ENCODE assay signal across 8 mouse cellular contexts in genomic region chr12:31973473-31974172, GRCm38 (mm10). TPM values are rescaled to one million over a fixed set of nuclear protein-coding genes. Genes with fewer than 3 reads are reported as not detected.
DNase-seq lines count a peak whose midpoint lies in the region; ATAC-seq and TF ChIP-seq lines count a peak whose summit lies in the region.

No protein-coding gene starts in this region.

- H3K27me3 ChIP-seq in CH12.LX (replicated peaks), result no peaks in the 10 kb centered on the region
- no peaks in the 10 kb centered on the region for H3K27me3 ChIP-seq in embryonic facial prominence, embryonic 12.5 days
- no peaks in the 10 kb centered on the region for H3K27me3 ChIP-seq in heart, embryonic 14.5 days (ENCODE audit: control insufficient read depth, insufficient read depth, low read length)

- DNase-seq in CH12.LX (ENCODE audit: extremely low read depth), result peak; percentile 58
- DNase-seq in adrenal gland, adult 18-20 months (ENCODE audit: low spot score in 2 of 2), result peak; percentile 72 to 76
- DNase-seq in kidney, postnatal 14 days, result peak; percentile 79
- DNase-seq in lung, postnatal 4 days, result peak; percentile 29 to 60
- DNase-seq in spleen, postnatal 4 days (ENCODE audit: low spot score in 2 of 2), result peak; percentile 91 to 94
- no peak for DNase-seq in urinary bladder, adult 2 months (ENCODE audit: low spot score)

- H3K9me3 ChIP-seq in CH12.LX (replicated peaks; ENCODE audit: low read length), result no peaks in the 10 kb centered on the region
- no peaks in the 10 kb centered on the region for H3K9me3 ChIP-seq in embryonic facial prominence, embryonic 12.5 days
- no peaks in the 10 kb centered on the region for H3K9me3 ChIP-seq in heart, embryonic 14.5 days (ENCODE audit: control insufficient read depth, low read length)

- 60% methylated on average over 13 of the region's 13 CpGs for WGBS in embryonic facial prominence, embryonic 12.5 days
- WGBS in heart, embryonic 14.5 days, result 29% methylated on average over 13 of the region's 13 CpGs

- dilution Hi-C loops in CH12.LX (cut with MboI; ENCODE audit: extremely low pct_ligation_motif_present, extremely low pct_unique_long_range_greater_than_20kb, low sequenced_read_pairs), result no loop called here

- peak; percentile 75 for ATAC-seq in embryonic facial prominence, embryonic 12.5 days (ENCODE audit: insufficient number of reproducible peaks, insufficient read depth, low FRiP score, low TSS enrichment)
- ATAC-seq in heart, embryonic 14.5 days (ENCODE audit: insufficient number of reproducible peaks, insufficient read depth, low FRiP score, low read depth), result peak; percentile 94

- H3K4me1 ChIP-seq in CH12.LX (ENCODE audit: control insufficient read depth in 1 of 2, insufficient read depth in 2 of 2), result peaks cover 6 to 19% of the 10 kb centered on the region in 2 experiments; a peak in 3 of 4 replicates
- H3K4me1 ChIP-seq in embryonic facial prominence, embryonic 12.5 days, result no peaks in the 10 kb centered on the region
- peaks cover 6 to 18% of the 10 kb centered on the region in 2 experiments for H3K4me1 ChIP-seq in heart, embryonic 14.5 days (ENCODE audit: control insufficient read depth in 2 of 2, insufficient read depth in 2 of 2, low read length in 2 of 2)

- in situ Hi-C loops in CH12.LX (cut with MboI; ENCODE audit: low pct_ligation_motif_present, low pct_unique_long_range_greater_than_20kb, low sequenced_read_pairs), result loop anchor here (5.0 kb wide), 2 partner anchors 174 to 274 kb away; no protein-coding TSS in a partner anchor

- no peak for TF ChIP-seq POLR2A in CH12.LX (IDR thresholded peaks at IDR 0.05; ENCODE audit: low read depth, low read length)

- H3K79me2 ChIP-seq in CH12.LX (replicated peaks; ENCODE audit: control insufficient read depth, extremely low read depth, insufficient read depth, poor library complexity, severe bottlenecking), result no peaks in the 10 kb centered on the region

- H3K9ac ChIP-seq in CH12.LX (ENCODE audit: insufficient read depth, low read depth), result no peak overlapping the region
- H3K9ac ChIP-seq in embryonic facial prominence, embryonic 12.5 days, result no peak overlapping the region
- H3K9ac ChIP-seq in heart, embryonic 14.5 days (ENCODE audit: low read length), result no peak overlapping the region

- H3K27ac ChIP-seq in CH12.LX (ENCODE audit: insufficient read depth, low read depth), result no peak overlapping the region
- H3K27ac ChIP-seq in embryonic facial prominence, embryonic 12.5 days, result no peak overlapping the region
- peak overlapping the region in 1 of 2 experiments; percentile 55; a peak in 2 of 4 replicates for H3K27ac ChIP-seq in heart, embryonic 14.5 days (replicated peaks in 1 of 2; ENCODE audit: control insufficient read depth in 1 of 2, insufficient read depth in 1 of 2, low read depth in 2 of 2, low read length in 2 of 2)

- no peak for TF ChIP-seq CTCF in CH12.LX (conservative IDR thresholded peaks at IDR 0.05 in 1 of 2, IDR thresholded peaks at IDR 0.05 in 1 of 2; ENCODE audit: low read depth in 2 of 2, low read length in 2 of 2)

- TF ChIP-seq EP300 in CH12.LX (IDR thresholded peaks at IDR 0.05; ENCODE audit: low read length), result no peak; the same call in 1 of the 2 replicates

- H3K4me2 ChIP-seq in CH12.LX (ENCODE audit: insufficient read depth, low read depth, poor library complexity, severe bottlenecking), result no peak overlapping the region
- no peak overlapping the region for H3K4me2 ChIP-seq in embryonic facial prominence, embryonic 12.5 days (replicated peaks)
- H3K4me2 ChIP-seq in heart, embryonic 14.5 days (ENCODE audit: low read length), result peak overlapping the region; percentile 31

- TF ChIP-seq RAD21 in CH12.LX (IDR thresholded peaks at IDR 0.05; ENCODE audit: low read depth, low read length), result no peak

- H3K4me3 ChIP-seq in CH12.LX (replicated peaks in 1 of 3; ENCODE audit: low read depth in 2 of 3, low read length in 2 of 3, poor library complexity in 1 of 3), result no peak overlapping the region
- no peak overlapping the region for H3K4me3 ChIP-seq in embryonic facial prominence, embryonic 12.5 days
- H3K4me3 ChIP-seq in heart, embryonic 14.5 days (ENCODE audit: control insufficient read depth in 1 of 2, insufficient read depth in 1 of 2, low read depth in 1 of 2, low read length in 2 of 2), result no peak overlapping the region

- H3K36me3 ChIP-seq in CH12.LX (replicated peaks in 1 of 2; ENCODE audit: control insufficient read depth in 1 of 2, insufficient read depth in 1 of 2, low read length in 1 of 2), result no peaks in the 10 kb centered on the region
- H3K36me3 ChIP-seq in embryonic facial prominence, embryonic 12.5 days, result no peaks in the 10 kb centered on the region
- H3K36me3 ChIP-seq in heart, embryonic 14.5 days (ENCODE audit: control insufficient read depth, insufficient read depth, low read length), result no peaks in the 10 kb centered on the region

TF ChIP-seq in CH12.LX, 34 proteins besides CTCF, POLR2A, EP300 and RAD21:
- no peak for TF ChIP-seq USF1 (IDR thresholded peaks at IDR 0.05; ENCODE audit: low read depth, low read length)
- no peak for TF ChIP-seq IRF4 (IDR thresholded peaks at IDR 0.05; ENCODE audit: low read depth, low read length)
- TF ChIP-seq ZMIZ1 (IDR thresholded peaks at IDR 0.05; ENCODE audit: low read depth, low read length), result no peak
- TF ChIP-seq ETS1 (conservative IDR thresholded peaks at IDR 0.05; ENCODE audit: low read depth, low read length), result peak; percentile 44; the same call in 1 of the 2 replicates

RNA-seq across cellular contexts. Expression of gene Hbp1, which starts 23.3 kb away (rescaled TPM):
- total RNA-seq in CH12.LX (2012; rRNA removed) (11.2 and 17.0 TPM in 2 replicates), CH12.LX (2014; rRNA removed) (24.4 and 32.7 TPM in 2 replicates)
- 13.9 and 16.0 TPM in 2 replicates for polyA plus RNA-seq in CH12.LX (2012; ENCODE audit: insufficient read length, low read depth)
- total RNA-seq in adrenal gland, adult 18-20 months (2021), result 10 to 100 TPM; 51.5 to 73.9 TPM
- 128 and 133 TPM in 2 replicates for polyA plus RNA-seq in embryonic facial prominence, embryonic 12.5 days (2016; fragmentation: Nextera tagmentation; extraction: Ambion mirVana)
- polyA plus RNA-seq in heart, embryonic 14.5 days (2014; fragmentation: Nextera tagmentation; extraction: Ambion mirVana), result 119 and 138 TPM in 2 replicates
- 92.7 and 104 TPM in 2 replicates for polyA plus RNA-seq in urinary bladder, adult 2 months (2012; rRNA removed)
